Mouse (Mus musculus) heart, embryonic 16.5 days (tissue): ENCODE results near the gene Casq2. TPM values are rescaled to one million over a fixed set of nuclear protein-coding genes. Genes with fewer than 3 reads are reported as not detected.

Source experiments
- ATAC-seq: fragments of 200-750 bp; cut with Nextera tagmentation; replicated peaks from 2 replicates; pipeline ENCODE4 v1.8.0; 2017; ENCODE audit warnings: moderate number of reproducible peaks; ENCODE audit not compliant: insufficient read depth, low FRiP score; ENCODE audit errors: extremely low read depth
- H3K27ac ChIP-seq: fragments of 300-500 bp; sonication (generic); 2 replicates; pipeline ENCODE4 v1.5.1; 2014; ENCODE audit warnings: mild to moderate bottlenecking, low read length, control low read depth, moderate library complexity
- H3K27me3 ChIP-seq: fragments of 300-500 bp; sonication (generic); 2 replicates; pipeline ENCODE4 v1.6.1; 2014; ENCODE audit warnings: low read length, mixed read lengths; ENCODE audit not compliant: control insufficient read depth, insufficient read depth
- H3K36me3 ChIP-seq: fragments of 300-500 bp; sonication (generic); 2 replicates; pipeline ENCODE4 v1.6.1; 2014; ENCODE audit not compliant: control insufficient read depth, insufficient read depth
- H3K4me1 ChIP-seq: fragments of 300-500 bp; sonication (generic); 2 replicates; pipeline ENCODE4 v1.6.1; 2014; ENCODE audit warnings: low read length, mixed read lengths; ENCODE audit not compliant: control insufficient read depth, insufficient read depth
- H3K4me2 ChIP-seq: fragments of 300-500 bp; sonication (generic); 2 replicates; pipeline ENCODE4 v1.6.1; 2014; ENCODE audit warnings: low read depth, mild to moderate bottlenecking, control low read depth, low read length
- H3K4me3 ChIP-seq: fragments of 300-500 bp; sonication (generic); 2 replicates; pipeline ENCODE4 v1.5.1; 2014; ENCODE audit warnings: mild to moderate bottlenecking, control low read depth, low read length
- H3K9ac ChIP-seq: fragments of 300-500 bp; sonication (generic); 2 replicates; pipeline ENCODE4 v1.6.1; 2014; ENCODE audit warnings: low read length, control low read depth
- H3K9me3 ChIP-seq: fragments of 300-500 bp; sonication (generic); replicated peaks from 2 replicates; pipeline ENCODE4 v1.6.1; 2016; ENCODE audit warnings: low read length; ENCODE audit not compliant: control insufficient read depth
- WGBS: fragments of 180-500 bp; shearing (Covaris S2); extraction: QIAGEN DNeasy Blood & Tissue Kit; methylation state at CpG from one replicate; pipeline ENCODE4 v1.1.7; 2014; 5-methylcytosine and 5-hydroxymethylcytosine counted together
- polyA plus RNA-seq: library from polyadenylated mRNA; unstranded; fragments of >200 nt; fragmentation: Nextera tagmentation; extraction: Ambion mirVana; gene quantifications from 2 replicates; pipeline ENCODE4 v1.2.1, GENCODE M21; 2015

Casq2 gene
- polyA plus RNA-seq, 1 experiment from 2014 or later, result 703 TPM

- Histone ChIP-seq H3K9ac (peak overlapping the region; percentile 50), H3K4me3 (no peak overlapping the region)
- ATAC-seq, result peak; percentile 93
These were observed 83.1 kb downstream of the Casq2 start for GRCm38 (mm10) chr3:102169197-102169905.

DNA sequence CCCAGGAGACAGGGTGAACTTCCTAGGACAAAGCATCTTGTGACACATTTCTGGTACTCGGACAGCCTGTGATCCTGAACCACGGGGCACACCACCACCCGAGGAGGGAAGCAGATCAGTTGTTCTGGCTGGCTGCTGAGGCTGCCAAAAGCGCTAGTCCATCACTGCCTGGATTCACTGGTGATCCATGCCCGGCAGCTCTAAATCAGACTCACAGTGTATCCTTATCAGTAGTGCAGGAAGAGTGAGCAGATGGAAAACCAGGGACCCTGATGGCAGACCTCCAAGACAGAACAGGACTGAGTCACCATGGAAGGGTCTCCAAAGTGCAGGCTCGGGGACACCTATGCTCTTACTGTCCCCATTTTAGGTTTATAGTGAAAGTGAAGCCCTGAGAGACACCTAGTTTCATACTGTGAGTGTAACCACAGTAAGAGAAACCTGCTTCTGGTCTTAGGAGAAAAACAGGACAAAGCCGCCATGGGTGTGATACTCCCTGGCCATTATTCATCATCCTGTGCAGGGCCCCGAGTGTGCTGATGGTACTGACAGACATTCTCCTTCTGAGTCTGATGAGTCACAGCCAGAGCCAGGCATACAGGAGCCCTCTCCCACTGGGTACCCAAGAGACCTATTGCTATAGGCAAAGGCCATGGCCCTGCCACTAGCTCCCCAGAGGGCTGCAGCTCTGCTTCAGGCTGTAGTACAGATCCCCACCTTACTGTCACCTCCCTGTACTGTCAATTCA, 88.1 kb downstream of the Casq2 start:
- H3K4me1 ChIP-seq, result peaks cover 44% of the 10 kb centered on the region
- no peaks in the 10 kb centered on the region; the same call in 1 of the 2 replicates for H3K36me3 ChIP-seq
- H3K9me3 ChIP-seq, result no peaks in the 10 kb centered on the region
- H3K4me3 ChIP-seq, result no peak overlapping the region
- H3K4me2 ChIP-seq, result no peak overlapping the region
- H3K27ac ChIP-seq, result peak overlapping the region; percentile 43
- whole genome bisulfite sequencing, result 30% methylated on average over 8 of the region's 8 CpGs
- no peaks in the 10 kb centered on the region for H3K27me3 ChIP-seq
- peak; percentile 19; the same call in 1 of the 2 replicates for ATAC-seq
- no peak overlapping the region for H3K9ac ChIP-seq

More at GRCm38 (mm10) chr3:102169197-102169905, 83.1 kb downstream of the Casq2 start:
- Histone ChIP-seq H3K9me3 (no peaks in the 10 kb centered on the region), H3K4me1 (peaks cover 58% of the 10 kb centered on the region), H3K36me3 (peaks cover 4% of the 10 kb centered on the region; the same call in 1 of the 2 replicates), H3K27me3 (no peaks in the 10 kb centered on the region), H3K27ac (peak overlapping the region; percentile 77), H3K4me2 (no peak overlapping the region; the same call in 1 of the 2 replicates)
- WGBS, result 6% methylated on average over 13 of the region's 13 CpGs

DNA sequence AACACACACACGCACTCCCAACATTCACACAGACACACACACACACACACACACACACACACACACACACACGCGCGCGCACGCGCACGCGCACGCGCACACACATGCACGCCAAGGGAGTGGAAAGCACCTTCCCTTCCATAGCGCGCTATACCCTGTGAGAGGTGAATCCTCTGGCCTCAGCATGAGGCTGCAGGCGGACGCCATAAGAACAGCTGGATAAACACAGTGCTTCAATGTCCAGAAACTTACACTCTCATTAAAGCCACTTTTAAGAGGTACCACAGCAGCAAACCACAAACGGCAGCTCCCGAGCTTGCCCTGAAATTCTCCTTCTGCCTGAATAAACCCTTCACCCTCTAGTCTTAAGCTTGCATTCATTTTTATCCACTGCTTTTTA, 89.5 kb downstream of the Casq2 start:
- Histone ChIP-seq H3K4me1 (peaks cover 39% of the 10 kb centered on the region), H3K36me3 (no peaks in the 10 kb centered on the region; the same call in 1 of the 2 replicates), H3K27ac (no peak overlapping the region), H3K27me3 (no peaks in the 10 kb centered on the region), H3K9me3 (no peaks in the 10 kb centered on the region), H3K4me3 (no peak overlapping the region), H3K9ac (no peak overlapping the region), H3K4me2 (no peak overlapping the region)
- 93% methylated on average over 17 of the region's 18 CpGs for WGBS
- no peak for ATAC-seq

GRCm38 (mm10) chr3:102176116-102176515, 89.9 kb downstream of the Casq2 start:
- no peak overlapping the region for H3K4me2 ChIP-seq
- no peak overlapping the region for H3K9ac ChIP-seq
- no peaks in the 10 kb centered on the region for H3K9me3 ChIP-seq
- H3K27me3 ChIP-seq, result no peaks in the 10 kb centered on the region
- no peak overlapping the region for H3K4me3 ChIP-seq
- peaks cover 38% of the 10 kb centered on the region for H3K4me1 ChIP-seq
- H3K36me3 ChIP-seq, result no peaks in the 10 kb centered on the region; the same call in 1 of the 2 replicates
- no peak overlapping the region for H3K27ac ChIP-seq
- WGBS, result 74% methylated on average over 5 of the region's 5 CpGs
- no peak for ATAC-seq

GRCm38 (mm10) chr3:102177837-102178615, 91.8 kb downstream of the Casq2 start:
- H3K4me1 ChIP-seq, result peaks cover 30% of the 10 kb centered on the region
- no peak overlapping the region for H3K4me2 ChIP-seq
- H3K9me3 ChIP-seq, result no peaks in the 10 kb centered on the region
- ATAC-seq, result no peak
- WGBS, result 94% methylated on average over 12 of the region's 12 CpGs
- H3K9ac ChIP-seq, result no peak overlapping the region
- no peaks in the 10 kb centered on the region for H3K27me3 ChIP-seq
- H3K4me3 ChIP-seq, result no peak overlapping the region
- H3K36me3 ChIP-seq, result peaks cover 12% of the 10 kb centered on the region
- H3K27ac ChIP-seq, result no peak overlapping the region

DNA sequence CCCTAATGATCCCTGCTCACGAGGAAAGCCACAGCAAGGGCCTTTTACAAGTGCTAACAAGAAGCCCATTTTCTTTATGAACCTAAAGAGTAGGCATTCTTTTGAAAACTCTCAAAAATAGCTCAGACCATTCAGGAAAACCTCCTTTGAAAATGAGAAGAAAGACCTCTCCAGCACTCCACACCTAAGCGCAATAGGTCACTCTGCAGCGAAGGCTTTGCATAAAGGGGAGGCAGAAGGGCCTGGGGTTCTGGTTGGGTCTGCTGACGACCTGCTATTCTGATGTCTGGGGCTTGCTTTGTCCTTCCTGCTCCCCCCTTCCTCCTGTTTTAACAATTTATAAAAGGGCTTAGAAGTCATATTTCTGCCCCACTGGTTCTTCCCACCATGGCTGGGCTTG, 93.7 kb downstream of the Casq2 start:
- no peak for ATAC-seq
- H3K4me2 ChIP-seq, result no peak overlapping the region
- WGBS, result 85% methylated on average over 4 of the region's 4 CpGs

DNA sequence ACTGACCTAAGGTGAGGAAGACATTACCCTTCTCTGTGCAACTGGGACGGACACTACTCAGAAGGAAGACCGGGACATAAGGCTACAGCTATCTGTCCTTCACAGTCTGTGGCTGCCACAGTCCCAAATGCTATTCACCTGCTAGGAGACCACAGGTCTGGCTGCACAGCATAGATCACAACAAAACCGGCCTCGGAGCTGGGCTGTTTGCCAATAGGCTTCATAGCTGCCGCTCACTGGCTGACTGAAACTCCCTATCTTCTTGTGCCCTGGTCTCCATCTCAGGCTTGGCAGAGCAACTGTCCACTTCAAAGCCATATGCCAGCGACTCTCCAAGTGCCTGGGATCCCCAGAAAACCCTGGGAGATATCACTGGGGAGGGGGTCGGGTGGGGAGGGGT, 94.5 kb downstream of the Casq2 start:
- Histone ChIP-seq H3K27me3 (no peaks in the 10 kb centered on the region), H3K9me3 (peaks cover 2% of the 10 kb centered on the region), H3K9ac (no peak overlapping the region), H3K27ac (peak overlapping the region; percentile 60; the same call in 1 of the 2 replicates), H3K4me2 (no peak overlapping the region), H3K4me3 (no peak overlapping the region), H3K4me1 (peaks cover 10% of the 10 kb centered on the region), H3K36me3 (peaks cover 21% of the 10 kb centered on the region)
- 38% methylated on average over 7 of the region's 7 CpGs for WGBS
- peak; percentile 78 for ATAC-seq

More for the DNA sequence above, 93.7 kb downstream of the Casq2 start:
- peaks cover 11% of the 10 kb centered on the region for H3K4me1 ChIP-seq
- H3K27ac ChIP-seq, result no peak overlapping the region
- peaks cover 19% of the 10 kb centered on the region for H3K36me3 ChIP-seq
- H3K9me3 ChIP-seq, result no peaks in the 10 kb centered on the region
- H3K27me3 ChIP-seq, result no peaks in the 10 kb centered on the region
- no peak overlapping the region for H3K9ac ChIP-seq
- no peak overlapping the region for H3K4me3 ChIP-seq

GRCm38 (mm10) chr3:102181191-102181590, 95.0 kb downstream of the Casq2 start:
- peaks cover 25% of the 10 kb centered on the region for H3K36me3 ChIP-seq
- H3K27ac ChIP-seq, result peak overlapping the region; percentile 60; the same call in 1 of the 2 replicates
- ATAC-seq, result no peak
- no peaks in the 10 kb centered on the region for H3K27me3 ChIP-seq
- H3K4me1 ChIP-seq, result peaks cover 10% of the 10 kb centered on the region
- H3K4me2 ChIP-seq, result no peak overlapping the region
- H3K9ac ChIP-seq, result no peak overlapping the region
- whole genome bisulfite sequencing, result 70% methylated on average over 4 of the region's 4 CpGs
- H3K4me3 ChIP-seq, result no peak overlapping the region
- H3K9me3 ChIP-seq, result peaks cover 6% of the 10 kb centered on the region
